Mouse (Mus musculus) cerebellum, postnatal 10 days (tissue): ENCODE measurements around the gene Ets1.

Experiments
- DNase-seq, 2 experiments: peaks; one replicate each; pipeline ENCODE4 v3.0.0; 2021; ENCODE audit warnings: mixed read lengths in 2 of 2

Ets1 gene

GRCm38 (mm10) chr9:32616516-32617429, 19.2 kb upstream of the Ets1 start:
- no peak for DNase-seq

DNA sequence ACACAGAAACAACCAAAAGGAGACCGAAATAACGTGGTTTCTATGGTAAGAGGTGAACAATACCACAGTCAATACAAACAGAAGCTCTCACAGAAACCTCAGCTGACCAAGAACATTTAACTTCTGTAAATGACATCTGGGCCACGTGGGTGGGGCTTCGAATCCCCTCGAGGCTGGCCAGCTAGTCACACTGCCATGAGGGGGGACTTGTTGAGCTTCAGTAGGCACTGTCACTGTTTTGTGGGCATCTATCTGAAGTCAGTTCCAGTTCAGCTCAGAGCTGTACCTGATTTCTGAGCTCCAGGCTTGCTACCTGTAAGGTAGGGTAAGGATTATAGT, 18.6 kb upstream of the Ets1 start:
- no peak for DNase-seq

GRCm38 (mm10) chr9:32618544-32619120, 17.4 kb upstream of the Ets1 start:
- no peak for DNase-seq

DNA sequence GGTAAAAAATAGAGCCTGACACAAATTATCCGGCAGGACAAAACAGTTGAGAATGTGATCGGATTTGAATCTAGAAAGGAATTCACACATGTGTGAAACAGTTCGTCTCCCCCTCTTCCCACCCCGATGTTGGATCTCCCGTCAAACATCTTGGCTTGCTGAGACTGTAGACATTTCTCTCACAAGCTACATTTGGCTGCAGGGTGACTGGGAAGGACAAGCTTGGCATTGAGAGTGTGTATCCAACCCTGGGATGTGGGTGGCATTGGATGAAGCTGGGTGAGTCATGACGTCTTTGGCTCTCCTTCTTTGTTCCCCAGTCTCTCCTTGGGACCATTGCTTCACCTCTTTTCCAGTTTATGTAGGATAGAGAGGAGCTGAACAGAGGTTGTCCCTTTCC, 16.4 kb upstream of the Ets1 start:
- no peak for DNase-seq

DNA sequence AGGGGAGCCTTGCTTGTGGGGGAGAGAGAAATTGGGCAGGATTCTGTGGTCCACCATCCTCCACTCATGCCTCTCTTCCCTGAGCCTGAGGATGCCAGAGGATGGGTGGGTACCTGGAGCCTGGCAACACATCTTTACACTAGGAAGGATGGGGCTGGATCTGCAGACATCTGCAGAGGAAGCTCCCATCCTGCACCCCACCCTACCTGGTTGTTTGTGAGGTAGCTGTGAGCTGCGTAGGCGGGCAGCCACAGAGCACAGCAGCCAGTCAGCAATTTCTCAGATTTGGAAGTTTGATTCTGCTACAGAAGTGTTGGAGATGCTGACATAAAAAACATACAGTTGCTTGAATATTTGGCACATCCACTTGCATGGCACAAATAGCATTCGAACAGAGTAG, 15.6 kb upstream of the Ets1 start:
- DNase-seq: no peak

GRCm38 (mm10) chr9:32629385-32629981, 6.5 kb upstream of the Ets1 start:
- no peak for DNase-seq

GRCm38 (mm10) chr9:32631341-32631740, 4.7 kb upstream of the Ets1 start:
- DNase-seq: peak; percentile 86 to 95

DNA sequence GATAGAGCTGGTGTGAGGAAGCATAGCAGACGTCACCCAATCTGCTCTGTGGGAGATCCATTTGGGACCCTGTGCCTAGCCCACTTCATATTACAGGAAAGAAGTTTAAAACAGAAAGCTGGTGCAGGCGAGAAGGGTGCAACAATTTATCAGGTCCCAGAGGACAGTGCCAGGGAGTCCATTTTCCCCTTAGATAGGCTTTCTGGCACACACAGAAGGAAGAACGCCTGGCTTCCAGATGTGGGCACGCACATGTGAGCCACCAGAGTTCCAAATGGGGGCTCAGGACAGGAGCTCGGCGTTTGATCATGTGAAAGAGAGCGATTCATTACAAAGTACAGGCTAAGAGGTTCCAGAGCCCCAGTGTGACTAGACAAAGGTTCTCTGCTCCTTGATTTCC, 3.8 kb upstream of the Ets1 start:
- DNase-seq: no peak

- no peak for DNase-seq
Observed at GRCm38 (mm10) chr9:32644981-32645380, 9.0 kb downstream of the Ets1 start.

GRCm38 (mm10) chr9:32645475-32645874, 9.5 kb downstream of the Ets1 start:
- DNase-seq: no peak

- DNase-seq: no peak
Observed at GRCm38 (mm10) chr9:32646539-32647258, 10.7 kb downstream of the Ets1 start.

DNA sequence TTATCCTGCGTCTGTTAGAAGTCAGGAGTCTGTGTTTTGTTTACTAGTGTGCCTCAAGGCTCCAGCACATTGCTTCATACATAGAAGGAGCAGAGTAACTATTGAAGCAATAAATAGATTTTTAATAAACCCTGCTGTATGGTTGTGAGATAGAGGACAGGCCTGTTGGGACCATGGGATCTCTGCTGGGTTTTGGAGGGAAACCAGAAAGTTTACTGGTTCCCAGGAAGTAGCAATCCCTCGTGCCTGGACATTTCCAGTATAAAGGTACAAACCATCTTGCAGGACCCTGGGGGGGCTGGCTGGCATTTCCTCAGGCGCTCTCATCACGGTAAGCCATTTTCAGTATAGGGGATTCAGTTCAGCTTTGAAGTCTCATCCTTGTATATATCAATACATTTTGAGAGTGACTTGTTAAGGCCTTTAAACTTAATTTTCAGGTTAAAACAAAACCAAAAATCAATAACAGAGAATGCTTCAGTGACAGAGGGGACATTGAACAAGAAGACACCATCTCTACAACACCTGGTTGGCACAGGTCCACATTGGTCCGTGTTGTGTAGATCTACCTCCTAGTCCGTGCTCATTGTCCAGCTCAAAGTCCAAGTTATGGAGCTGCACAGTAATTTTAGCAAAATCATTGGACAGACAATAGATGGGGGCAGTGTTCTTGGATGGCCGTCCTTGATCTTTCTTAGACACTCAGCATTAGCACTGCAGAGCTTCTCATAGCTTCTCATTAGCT, 11.7 kb downstream of the Ets1 start:
- no peak for DNase-seq

GRCm38 (mm10) chr9:32648286-32648685, 12.3 kb downstream of the Ets1 start:
- DNase-seq: no peak

GRCm38 (mm10) chr9:32650738-32651137, 14.7 kb downstream of the Ets1 start:
- DNase-seq: no peak

GRCm38 (mm10) chr9:32652112-32652511, 16.1 kb downstream of the Ets1 start:
- no peak for DNase-seq

DNA sequence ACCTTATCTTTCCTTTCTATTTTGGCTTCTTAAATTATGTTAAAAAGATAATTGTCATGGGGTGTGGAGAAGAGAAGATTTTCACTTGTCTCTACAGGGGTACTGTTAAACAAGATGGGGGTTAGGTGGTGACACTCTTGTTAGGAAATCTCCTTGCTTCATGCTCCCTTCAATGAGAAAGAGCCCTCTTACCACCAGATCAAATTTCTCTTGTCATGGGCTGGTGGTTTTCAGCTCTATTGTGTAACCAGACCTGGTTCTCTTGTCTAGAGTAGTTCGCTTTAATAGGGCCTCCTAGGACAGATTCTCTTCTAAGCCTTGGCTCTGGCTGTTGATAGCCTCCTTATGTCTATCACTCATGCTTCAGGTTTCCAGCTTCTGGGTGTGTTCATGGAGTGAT, 18.3 kb downstream of the Ets1 start:
- no peak for DNase-seq

GRCm38 (mm10) chr9:32656351-32656844, 20.4 kb downstream of the Ets1 start:
- DNase-seq: no peak

DNA sequence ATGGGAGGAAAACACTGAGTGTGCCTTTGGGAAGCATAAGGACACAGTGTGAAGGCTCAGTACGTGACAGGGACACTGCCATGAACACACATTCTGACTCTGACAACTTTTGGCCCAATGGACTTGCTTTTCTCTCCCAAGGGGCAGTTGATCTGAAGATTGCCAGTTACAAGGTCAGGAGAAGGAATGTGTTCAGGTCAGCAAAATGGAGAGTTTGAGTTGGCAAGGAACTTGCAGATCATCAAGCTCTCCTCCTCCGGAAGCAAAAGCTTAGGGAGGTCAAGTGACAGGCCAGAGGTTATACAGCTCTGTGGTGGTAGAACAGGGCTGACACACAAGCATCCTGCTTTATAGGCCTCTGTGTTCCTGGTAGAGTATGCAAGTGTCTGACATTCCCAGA, 21.1 kb downstream of the Ets1 start:
- no peak for DNase-seq

GRCm38 (mm10) chr9:32660406-32660960, 24.5 kb downstream of the Ets1 start:
- DNase-seq: no peak

GRCm38 (mm10) chr9:32661071-32661470, 25.1 kb downstream of the Ets1 start:
- DNase-seq: no peak

DNA sequence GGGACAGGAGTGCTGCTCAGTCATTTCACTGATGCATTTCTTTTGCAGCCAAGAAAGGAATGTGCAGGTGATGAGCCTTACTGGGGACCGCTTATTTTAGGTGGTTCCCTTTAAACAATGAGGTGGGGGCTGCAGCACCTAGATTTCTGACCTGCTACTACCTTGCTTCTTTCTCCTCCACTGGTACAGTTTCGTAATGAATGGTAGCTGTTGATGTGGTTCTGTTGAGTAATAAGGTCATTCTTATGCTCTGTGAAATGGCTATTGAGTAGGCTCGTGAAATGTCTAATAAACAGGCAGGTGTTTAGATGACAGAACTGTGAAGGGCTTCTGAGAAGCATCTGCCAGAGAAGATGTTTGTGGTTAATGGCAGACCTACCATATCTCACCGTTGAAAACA, 25.5 kb downstream of the Ets1 start:
- no peak for DNase-seq
